Mouse (Mus musculus) left cerebral cortex, postnatal 14 days (tissue): ENCODE measurements around the gene Bcl11b. TPM values are rescaled to one million over a fixed set of nuclear protein-coding genes. Genes with fewer than 3 reads are reported as not detected.

Experiments
- DNase-seq, 2 experiments: peaks; one replicate each; pipeline ENCODE4 v3.0.0; 2021 to 2022; ENCODE audit warnings: low spot score in 2 of 2, mixed read lengths in 1 of 2
- intact Hi-C: fragments of 180-260 bp; cut with DNase I; formaldehyde crosslinking; loops from one replicate; pipeline ENCODE4 v1.15.1; 2025
- total RNA-seq, 2 experiments: library from RNA; stranded (reverse); gene quantifications; 2 replicates each; pipeline ENCODE4 v1.2.3; 2021

Bcl11b gene
- total RNA-seq, 2 experiments from 2014 or later: 42.5 to 72.8 TPM

GRCm38 (mm10) chr12:107953044-107953684, 50.2 kb downstream of the Bcl11b start:
- intact Hi-C loops: no loop called here
- DNase-seq: no peak

GRCm38 (mm10) chr12:107952318-107952724, 51.1 kb downstream of the Bcl11b start:
- intact Hi-C loops: no loop called here
- peak; percentile 64 to 69 for DNase-seq

- intact Hi-C loops: no loop called here
- no peak for DNase-seq
Measured at GRCm38 (mm10) chr12:107950667-107951179, 52.7 kb downstream of the Bcl11b start.

GRCm38 (mm10) chr12:107949416-107949815, 54.0 kb downstream of the Bcl11b start:
- intact Hi-C loops: no loop called here
- DNase-seq: no peak

- DNase-seq: no peak
- intact Hi-C loops: no loop called here
Measured at GRCm38 (mm10) chr12:107942100-107942499, 61.3 kb downstream of the Bcl11b start.

- intact Hi-C loops: no loop called here
- no peak for DNase-seq
Measured at GRCm38 (mm10) chr12:107940774-107941173, 62.6 kb downstream of the Bcl11b start.

- no peak for DNase-seq
- intact Hi-C loops: no loop called here
Measured at GRCm38 (mm10) chr12:107939177-107939576, 64.2 kb downstream of the Bcl11b start.

- no peak for DNase-seq
Measured at GRCm38 (mm10) chr12:107936972-107937371, 66.4 kb downstream of the Bcl11b start.

GRCm38 (mm10) chr12:107936406-107936805, 67.0 kb downstream of the Bcl11b start:
- no peak for DNase-seq
- intact Hi-C loops: no loop called here

More at GRCm38 (mm10) chr12:107936972-107937371, 66.4 kb downstream of the Bcl11b start:
- intact Hi-C loops: no loop called here

GRCm38 (mm10) chr12:107934831-107935437, 68.5 kb downstream of the Bcl11b start:
- DNase-seq: peak; percentile 49 to 50
- intact Hi-C loops: loop anchor here (5.0 kb wide), 1 partner anchor 62 kb away; no protein-coding TSS in a partner anchor

- DNase-seq: no peak
- intact Hi-C loops: loop anchor here (5.0 kb wide), 1 partner anchor 65 kb away; no protein-coding TSS in a partner anchor
Measured at GRCm38 (mm10) chr12:107932140-107932539, 71.3 kb downstream of the Bcl11b start.

- intact Hi-C loops: loop anchor here (5.0 kb wide), 1 partner anchor 66 kb away; no protein-coding TSS in a partner anchor
- no peak for DNase-seq
Measured at GRCm38 (mm10) chr12:107931476-107931875, 71.9 kb downstream of the Bcl11b start.

GRCm38 (mm10) chr12:107930611-107931350, 72.6 kb downstream of the Bcl11b start:
- intact Hi-C loops: loop anchor here (5.0 kb wide), 1 partner anchor 67 kb away; no protein-coding TSS in a partner anchor
- DNase-seq: peak; percentile 49 to 76

GRCm38 (mm10) chr12:107928905-107929304, 74.5 kb downstream of the Bcl11b start:
- DNase-seq: no peak
- intact Hi-C loops: no loop called here

- DNase-seq: peak; percentile 55 to 59
- intact Hi-C loops: no loop called here
Measured at GRCm38 (mm10) chr12:107928464-107928901, 74.9 kb downstream of the Bcl11b start.

GRCm38 (mm10) chr12:107927961-107928431, 75.4 kb downstream of the Bcl11b start:
- DNase-seq: peak in 1 of 2 experiments; percentile 40
- intact Hi-C loops: no loop called here

GRCm38 (mm10) chr12:107926074-107926855, 77.1 kb downstream of the Bcl11b start:
- intact Hi-C loops: no loop called here
- no peak for DNase-seq

GRCm38 (mm10) chr12:107924696-107925095, 78.7 kb downstream of the Bcl11b start:
- DNase-seq: no peak
- intact Hi-C loops: no loop called here

- DNase-seq: no peak
- intact Hi-C loops: no loop called here
Measured at GRCm38 (mm10) chr12:107923963-107924362, 79.4 kb downstream of the Bcl11b start.
